Mouse (Mus musculus): ENCODE data around the gene Gm16181. TPM values are rescaled to one million over a fixed set of nuclear protein-coding genes. Genes with fewer than 3 reads are reported as not detected.

Gene Gm16181
- total RNA-seq, 2 experiments from 2014 or later = not detected

- intact Hi-C loops (cut with DNase I; ENCODE audit: low total_unique reads) = no loop called here
- DNase-seq = no peak
Observed at GRCm38 (mm10) chr17:35194844-35195630, 25.6 kb upstream of the Gm16181 start.

- DNase-seq = peak; percentile 88
- intact Hi-C loops (cut with DNase I; ENCODE audit: low total_unique reads) = no loop called here
Observed at GRCm38 (mm10) chr17:35195631-35196320, 24.9 kb upstream of the Gm16181 start.

- intact Hi-C loops (cut with DNase I; ENCODE audit: low total_unique reads) = no loop called here
- DNase-seq = no peak
Observed at GRCm38 (mm10) chr17:35196321-35196641, 24.4 kb upstream of the Gm16181 start.

- intact Hi-C loops (cut with DNase I; ENCODE audit: low total_unique reads) = no loop called here
- DNase-seq = no peak
Observed at GRCm38 (mm10) chr17:35197126-35197525, 23.5 kb upstream of the Gm16181 start.

GRCm38 (mm10) chr17:35198029-35198428 lies 22.6 kb upstream of the Gm16181 start:
- DNase-seq = no peak
- intact Hi-C loops (cut with DNase I; ENCODE audit: low total_unique reads) = no loop called here

GRCm38 (mm10) chr17:35198946-35199345 lies 21.7 kb upstream of the Gm16181 start:
- intact Hi-C loops (cut with DNase I; ENCODE audit: low total_unique reads) = no loop called here
- no peak for DNase-seq

- peak; percentile 24 for DNase-seq
- intact Hi-C loops (cut with DNase I; ENCODE audit: low total_unique reads) = no loop called here
Observed at GRCm38 (mm10) chr17:35200398-35200797, 20.2 kb upstream of the Gm16181 start.

- DNase-seq = no peak
- intact Hi-C loops (cut with DNase I; ENCODE audit: low total_unique reads) = no loop called here
Observed at GRCm38 (mm10) chr17:35201128-35201527, 19.5 kb upstream of the Gm16181 start.

- intact Hi-C loops (cut with DNase I; ENCODE audit: low total_unique reads) = no loop called here
- DNase-seq = peak; percentile 62
Observed at GRCm38 (mm10) chr17:35201787-35202186, 18.8 kb upstream of the Gm16181 start, which contains the start of gene Tnf. Gene Tnf (minus strand): TSS chr17:35202007.

GRCm38 (mm10) chr17:35202442-35202841 lies 18.2 kb upstream of the Gm16181 start:
- DNase-seq = no peak
- intact Hi-C loops (cut with DNase I; ENCODE audit: low total_unique reads) = no loop called here

- DNase-seq = no peak
- intact Hi-C loops (cut with DNase I; ENCODE audit: low total_unique reads) = no loop called here
Observed at GRCm38 (mm10) chr17:35204494-35205379, 15.9 kb upstream of the Gm16181 start, which contains the start of gene Lta. Gene Lta (minus strand): TSS chr17:35205351.

- DNase-seq = no peak
- intact Hi-C loops (cut with DNase I; ENCODE audit: low total_unique reads) = no loop called here
Observed at GRCm38 (mm10) chr17:35205380-35205769, 15.3 kb upstream of the Gm16181 start.

GRCm38 (mm10) chr17:35209785-35210535 lies 10.7 kb upstream of the Gm16181 start:
- no peak for DNase-seq

GRCm38 (mm10) chr17:35210593-35210992 lies 10.0 kb upstream of the Gm16181 start:
- intact Hi-C loops (cut with DNase I; ENCODE audit: low total_unique reads) = no loop called here
- no peak for DNase-seq

More at GRCm38 (mm10) chr17:35209785-35210535, 10.7 kb upstream of the Gm16181 start:
- intact Hi-C loops (cut with DNase I; ENCODE audit: low total_unique reads) = no loop called here

- DNase-seq = no peak
- intact Hi-C loops (cut with DNase I; ENCODE audit: low total_unique reads) = no loop called here
Observed at GRCm38 (mm10) chr17:35213071-35213470, 7.6 kb upstream of the Gm16181 start.

GRCm38 (mm10) chr17:35218516-35219193 lies 2.0 kb upstream of the Gm16181 start:
- DNase-seq = no peak
- intact Hi-C loops (cut with DNase I; ENCODE audit: low total_unique reads) = no loop called here

GRCm38 (mm10) chr17:35219601-35220041 lies 1.0 kb upstream of the Gm16181 start:
- no peak for DNase-seq
- intact Hi-C loops (cut with DNase I; ENCODE audit: low total_unique reads) = no loop called here

- DNase-seq = no peak
- intact Hi-C loops (cut with DNase I; ENCODE audit: low total_unique reads) = no loop called here
Observed at GRCm38 (mm10) chr17:35222299-35222698, 1.7 kb downstream of the Gm16181 start.

GRCm38 (mm10) chr17:35224641-35225040 lies 4.0 kb downstream of the Gm16181 start:
- intact Hi-C loops (cut with DNase I; ENCODE audit: low total_unique reads) = no loop called here
- no peak for DNase-seq

Data from gastrocnemius, postnatal 14 days (tissue).